Mouse (Mus musculus) testis, adult 2 months (tissue): ENCODE results near the gene Vdr. TPM values are rescaled to one million over a fixed set of nuclear protein-coding genes. Genes with fewer than 3 reads are reported as not detected.

Source experiments
- H3K27ac ChIP-seq: fragments of 200-500 bp; 2 replicates; pipeline ENCODE4 v1.5.1; 2012; ENCODE audit warnings: low read depth, low read length; ENCODE audit not compliant: control insufficient read depth, insufficient read depth
- H3K27me3 ChIP-seq: fragments of 200-500 bp; 2 replicates; pipeline ENCODE4 v1.6.1; 2012; ENCODE audit warnings: mild to moderate bottlenecking, low read length, moderate library complexity; ENCODE audit not compliant: control insufficient read depth, insufficient read depth
- H3K36me3 ChIP-seq: fragments of 200-500 bp; 2 replicates; pipeline ENCODE4 v1.6.1; 2012; ENCODE audit warnings: mild to moderate bottlenecking, low read length; ENCODE audit not compliant: control insufficient read depth, insufficient read depth
- H3K4me1 ChIP-seq: fragments of 200-500 bp; 2 replicates; pipeline ENCODE4 v1.6.1; 2012; ENCODE audit warnings: low read length; ENCODE audit not compliant: control insufficient read depth, insufficient read depth
- H3K4me3 ChIP-seq: fragments of 200-500 bp; 2 replicates; pipeline ENCODE4 v1.5.1; 2012; ENCODE audit warnings: low read depth, mild to moderate bottlenecking, low read length, moderate library complexity, mixed read lengths; ENCODE audit not compliant: control insufficient read depth
- CTCF ChIP-seq: fragments of 200-500 bp; IDR thresholded peaks from 2 replicates; pipeline ENCODE4 v1.5.1; 2012; ENCODE audit warnings: low read depth, mild to moderate bottlenecking, inconsistent platforms, low read length, moderate library complexity; ENCODE audit not compliant: control insufficient read depth, insufficient read depth, insufficient replicate concordance
- POLR2A ChIP-seq: fragments of 200-500 bp; IDR thresholded peaks from 2 replicates; pipeline ENCODE4 v1.6.1; 2012; ENCODE audit warnings: low read depth, mild to moderate bottlenecking, inconsistent platforms, low read length, moderate library complexity; ENCODE audit not compliant: control insufficient read depth
- polyA plus RNA-seq: library from polyadenylated mRNA; depleted of rRNA; stranded (reverse); fragments of >200 nt; gene quantifications from 2 replicates; pipeline ENCODE4 v1.2.3, GENCODE M21; 2012

Vdr gene
- polyA plus RNA-seq, 1 experiment: 5.7 TPM

DNA sequence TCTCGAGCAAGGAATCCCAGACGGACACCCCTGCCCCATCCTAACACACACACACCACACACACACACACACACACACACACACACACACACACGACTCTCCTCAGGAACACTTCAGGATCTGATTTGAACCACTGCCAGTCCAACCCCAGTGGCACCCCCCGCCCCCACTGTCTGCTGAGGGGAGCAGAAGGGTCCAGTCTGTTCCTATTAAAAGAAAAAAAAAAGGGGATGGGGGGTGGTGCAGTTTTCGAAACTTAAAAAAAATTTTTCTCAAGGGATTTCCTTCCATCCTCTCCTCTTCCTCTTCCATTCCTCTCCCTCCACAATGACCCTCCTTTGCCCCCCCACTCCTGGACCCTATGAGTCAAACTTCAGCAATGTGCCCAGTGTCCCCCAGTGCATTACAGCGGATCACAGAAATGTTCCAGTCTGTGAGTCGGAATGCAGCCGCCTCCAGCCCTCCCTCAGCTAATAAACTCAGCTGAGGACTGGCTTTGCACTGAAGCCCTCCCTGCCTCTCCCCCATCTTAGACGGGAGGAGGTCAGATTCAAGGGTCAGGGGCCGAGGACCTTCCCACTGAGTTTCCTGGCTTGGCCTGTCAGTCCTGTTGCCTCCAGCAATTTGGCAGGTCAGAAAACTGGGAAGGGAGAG, 78.3 kb downstream of the Vdr start:
- Histone ChIP-seq H3K27ac (peak overlapping the region; percentile 91), H3K4me3 (peak overlapping the region; percentile 83), H3K36me3 (no peaks in the 10 kb centered on the region), H3K4me1 (peaks cover 5% of the 10 kb centered on the region), H3K27me3 (no peaks in the 10 kb centered on the region)
- TF ChIP-seq POLR2A (no peak), CTCF (no peak)

DNA sequence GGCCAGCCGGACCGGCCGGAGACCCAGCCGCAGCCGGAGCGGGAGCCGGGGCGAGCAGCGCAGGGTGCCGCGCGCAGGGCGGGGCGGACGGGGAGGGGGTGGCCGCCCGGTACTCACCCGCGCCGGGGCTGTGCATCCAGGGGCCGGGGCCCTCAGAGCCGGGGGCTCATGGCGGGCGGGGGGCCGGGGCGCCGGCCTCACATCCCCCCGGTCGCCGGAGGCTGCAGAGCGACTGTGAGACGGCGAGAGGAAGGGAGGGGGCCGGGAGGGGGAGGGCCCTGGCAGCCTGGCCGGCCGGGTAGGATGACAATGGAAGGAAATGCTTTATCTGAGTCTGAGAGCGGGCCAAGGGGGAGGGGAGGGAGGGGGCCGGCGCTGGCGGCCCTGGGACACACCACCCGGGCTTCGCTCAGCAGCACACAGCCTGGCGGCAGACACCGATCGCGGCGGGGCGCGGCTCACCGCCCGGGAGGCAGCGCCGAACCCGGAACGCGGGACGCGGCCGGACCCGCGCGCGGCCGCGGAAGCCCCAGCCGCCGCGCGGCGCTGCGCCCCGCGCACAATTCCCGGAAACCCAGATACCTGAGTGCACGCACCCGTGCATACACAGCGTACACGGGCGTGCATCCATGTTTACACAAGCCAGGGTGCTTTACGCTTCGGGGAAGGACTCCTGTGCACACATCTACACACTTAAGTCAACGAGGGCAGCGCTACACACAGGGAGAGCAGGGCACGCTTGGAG, 79.0 kb downstream of the Vdr start:
- H3K27ac ChIP-seq: peak overlapping the region; percentile 91
- TF ChIP-seq CTCF: no peak
- TF ChIP-seq POLR2A: no peak
- no peaks in the 10 kb centered on the region for H3K36me3 ChIP-seq
- H3K4me1 ChIP-seq: peaks cover 5% of the 10 kb centered on the region
- H3K27me3 ChIP-seq: no peaks in the 10 kb centered on the region
- peak overlapping the region; percentile 83 for H3K4me3 ChIP-seq

DNA sequence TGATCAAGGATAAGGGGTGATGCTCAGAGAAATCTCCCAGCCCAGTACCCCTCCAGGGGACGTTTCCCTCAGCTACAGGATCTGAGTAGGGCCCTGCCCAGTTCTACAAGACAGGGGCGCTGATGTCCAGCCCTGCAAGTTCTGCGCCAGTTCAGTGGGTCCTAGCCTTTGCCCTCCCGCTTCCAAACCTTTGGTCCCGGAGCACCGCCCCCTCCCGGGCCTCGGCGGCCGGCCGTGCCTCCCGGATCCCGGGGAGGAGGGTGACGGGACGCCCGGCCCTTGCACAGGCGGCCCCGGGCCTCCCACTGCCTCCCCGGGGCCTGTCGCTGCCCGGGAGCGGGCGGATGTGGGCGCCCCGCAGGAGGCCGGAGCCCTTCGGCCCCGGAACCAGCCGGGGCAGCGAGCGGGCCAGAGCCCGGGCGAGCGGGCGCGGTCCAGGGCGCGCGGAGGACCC, 79.6 kb downstream of the Vdr start:
- H3K27ac ChIP-seq: peak overlapping the region; percentile 18; the same call in 1 of the 2 replicates
- TF ChIP-seq POLR2A: no peak
- no peak for TF ChIP-seq CTCF
- H3K27me3 ChIP-seq: no peaks in the 10 kb centered on the region
- H3K36me3 ChIP-seq: no peaks in the 10 kb centered on the region
- H3K4me3 ChIP-seq: peak overlapping the region; percentile 62
- H3K4me1 ChIP-seq: peaks cover 5% of the 10 kb centered on the region

DNA sequence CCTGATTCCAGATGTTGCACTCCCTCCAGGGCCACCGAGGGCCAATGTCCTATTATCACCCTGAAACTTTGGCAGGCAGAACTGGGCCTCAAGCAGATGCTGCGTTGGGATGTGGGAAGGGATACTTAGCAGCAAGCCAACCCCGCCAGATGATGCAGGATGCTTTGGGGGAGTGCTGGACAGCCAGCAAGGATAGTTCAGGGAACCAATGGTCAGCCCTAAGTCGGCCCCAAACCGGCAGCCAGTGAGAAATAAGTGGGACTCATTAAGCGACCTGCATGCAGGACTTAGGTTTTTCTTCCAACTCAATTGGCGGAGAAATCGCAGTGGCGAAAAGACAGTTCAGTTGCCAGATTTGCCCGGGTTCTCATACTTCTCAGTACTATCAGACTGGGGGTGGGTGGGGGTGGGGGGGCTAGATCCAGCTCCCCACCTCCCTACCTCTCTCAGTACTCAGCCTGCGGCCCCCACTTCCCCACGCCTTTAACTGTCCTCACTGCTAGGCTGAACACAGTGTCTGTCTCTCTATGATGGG, 80.1 kb downstream of the Vdr start:
- peaks cover 6% of the 10 kb centered on the region for H3K4me1 ChIP-seq
- H3K36me3 ChIP-seq: no peaks in the 10 kb centered on the region
- peak overlapping the region; percentile 30; the same call in 1 of the 2 replicates for H3K27ac ChIP-seq
- H3K27me3 ChIP-seq: no peaks in the 10 kb centered on the region
- peak overlapping the region; percentile 62 for H3K4me3 ChIP-seq
- TF ChIP-seq POLR2A (no peak), CTCF (no peak)

DNA sequence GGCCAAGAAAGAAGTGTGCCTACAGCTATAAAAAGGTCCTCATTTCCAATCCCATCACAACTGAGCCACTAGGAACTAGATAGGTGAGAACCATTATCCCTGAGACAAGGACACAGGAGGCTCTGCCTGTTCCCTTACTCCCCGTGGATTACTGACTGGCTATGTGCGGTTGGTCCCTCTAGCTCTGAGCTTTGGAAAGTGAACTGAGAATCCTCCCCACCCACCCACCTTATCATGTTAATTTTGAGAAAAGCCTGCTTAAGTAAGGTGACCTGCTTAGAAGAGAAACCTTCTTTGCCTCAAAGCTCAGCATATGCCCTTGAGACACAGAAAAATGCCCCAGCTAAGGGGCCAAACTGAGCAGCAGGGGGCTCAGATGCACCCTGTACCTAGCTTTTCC, 81.0 kb downstream of the Vdr start:
- peaks cover 8% of the 10 kb centered on the region for H3K4me1 ChIP-seq
- H3K36me3 ChIP-seq: no peaks in the 10 kb centered on the region
- H3K4me3 ChIP-seq: no peak overlapping the region
- H3K27ac ChIP-seq: no peak overlapping the region
- H3K27me3 ChIP-seq: no peaks in the 10 kb centered on the region
- TF ChIP-seq POLR2A: no peak
- TF ChIP-seq CTCF: no peak

DNA sequence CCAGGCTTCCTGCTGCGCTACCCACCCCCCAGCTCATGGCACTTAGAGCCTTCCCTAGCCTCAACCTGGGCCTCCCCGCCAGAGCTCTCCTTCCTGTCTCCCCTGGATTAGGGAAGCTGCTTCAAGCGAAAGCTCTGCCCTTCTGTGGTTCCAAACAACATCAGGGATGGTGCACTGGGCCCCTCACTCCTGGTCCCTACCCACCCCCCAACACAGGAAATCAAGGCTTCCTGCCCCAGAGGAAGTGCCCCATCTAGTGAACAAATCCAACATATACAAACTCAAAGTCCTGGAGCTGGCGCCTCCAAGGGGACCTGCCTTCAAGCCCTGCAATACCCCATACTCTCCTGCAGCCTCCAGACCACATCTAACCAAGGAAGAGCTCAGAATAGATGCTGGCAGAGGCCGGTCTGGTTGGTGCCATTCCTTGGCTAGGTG, 81.5 kb downstream of the Vdr start:
- H3K4me1 ChIP-seq: peaks cover 8% of the 10 kb centered on the region
- no peaks in the 10 kb centered on the region for H3K27me3 ChIP-seq
- H3K27ac ChIP-seq: no peak overlapping the region
- H3K4me3 ChIP-seq: no peak overlapping the region
- no peaks in the 10 kb centered on the region for H3K36me3 ChIP-seq
- TF ChIP-seq CTCF (no peak), POLR2A (no peak)

DNA sequence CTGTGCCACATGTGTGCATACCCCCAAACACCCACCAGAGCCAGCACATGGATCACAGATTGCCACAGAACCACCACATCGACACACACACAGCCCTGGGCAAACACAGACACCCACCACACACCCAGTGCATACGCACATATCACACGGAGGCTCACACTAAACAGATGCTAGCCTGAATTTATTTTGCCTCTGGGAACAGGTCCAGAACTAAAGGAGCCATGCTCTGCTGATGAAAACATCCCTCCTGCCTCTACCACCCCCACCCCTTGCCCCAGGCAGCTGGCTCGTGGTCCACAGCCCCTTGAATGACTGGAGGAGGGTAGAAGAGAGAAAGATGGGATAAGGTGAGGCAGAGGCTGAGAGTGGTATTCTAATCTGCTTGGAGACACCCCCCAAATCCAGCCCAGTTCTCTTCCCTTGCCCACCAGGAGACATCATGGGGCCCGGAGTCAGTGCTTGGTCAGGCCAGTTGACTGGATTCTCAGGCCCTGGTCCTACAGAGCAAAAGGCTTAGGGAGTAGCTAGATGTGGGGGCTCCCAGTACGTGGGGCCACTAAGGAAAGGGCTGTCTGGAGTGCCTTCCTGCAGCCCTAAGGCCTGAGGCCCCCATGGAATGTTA, 82.1 kb downstream of the Vdr start:
- Histone ChIP-seq H3K27ac (no peak overlapping the region), H3K4me3 (no peak overlapping the region), H3K36me3 (no peaks in the 10 kb centered on the region), H3K4me1 (peaks cover 8% of the 10 kb centered on the region), H3K27me3 (no peaks in the 10 kb centered on the region)
- no peak for TF ChIP-seq CTCF
- no peak for TF ChIP-seq POLR2A
